Mouse (Mus musculus): Measurements from ENCODE around the gene Ceacam1. TPM values are rescaled to one million over a fixed set of nuclear protein-coding genes. Genes with fewer than 3 reads are reported as not detected.

Gene Ceacam1
- 100 to 1,000 TPM; 337 to 343 TPM for total RNA-seq (2023)

DNA sequence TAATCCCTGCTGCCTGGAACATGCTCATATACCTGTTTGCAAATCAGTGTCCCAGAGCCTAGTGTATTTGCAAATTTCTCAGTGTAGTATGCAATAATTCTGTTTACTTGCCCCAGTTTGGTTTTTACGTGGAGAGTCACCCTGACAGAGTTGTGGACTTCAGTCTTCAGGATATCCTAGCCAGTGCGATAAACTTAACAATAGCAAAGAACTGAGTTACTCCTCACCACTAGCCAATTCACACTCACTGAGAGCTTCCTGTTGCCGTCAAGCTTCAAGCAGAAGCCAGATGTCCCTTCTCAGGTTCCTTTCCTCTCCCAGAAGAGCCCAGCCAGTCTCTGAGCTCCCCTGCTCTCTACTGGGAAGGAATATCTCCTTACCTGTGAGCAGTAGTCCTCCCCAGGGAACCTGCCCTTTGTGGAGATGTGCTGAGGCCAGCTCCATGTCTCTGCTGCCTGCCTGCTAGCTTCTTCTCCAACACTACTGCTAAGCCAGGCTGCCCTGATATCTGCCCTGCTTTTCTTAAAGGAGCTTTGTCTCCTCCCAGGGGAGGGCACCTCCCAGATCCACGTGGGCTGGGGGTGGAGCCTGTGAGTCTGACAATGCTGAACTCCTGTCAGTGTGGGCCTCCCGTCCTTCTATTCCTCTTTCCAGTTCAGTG, at the start of gene Ceacam1:
Ceacam1 (minus strand) TSS at position 513 of the 661 bp plus-strand sequence.

DNA sequence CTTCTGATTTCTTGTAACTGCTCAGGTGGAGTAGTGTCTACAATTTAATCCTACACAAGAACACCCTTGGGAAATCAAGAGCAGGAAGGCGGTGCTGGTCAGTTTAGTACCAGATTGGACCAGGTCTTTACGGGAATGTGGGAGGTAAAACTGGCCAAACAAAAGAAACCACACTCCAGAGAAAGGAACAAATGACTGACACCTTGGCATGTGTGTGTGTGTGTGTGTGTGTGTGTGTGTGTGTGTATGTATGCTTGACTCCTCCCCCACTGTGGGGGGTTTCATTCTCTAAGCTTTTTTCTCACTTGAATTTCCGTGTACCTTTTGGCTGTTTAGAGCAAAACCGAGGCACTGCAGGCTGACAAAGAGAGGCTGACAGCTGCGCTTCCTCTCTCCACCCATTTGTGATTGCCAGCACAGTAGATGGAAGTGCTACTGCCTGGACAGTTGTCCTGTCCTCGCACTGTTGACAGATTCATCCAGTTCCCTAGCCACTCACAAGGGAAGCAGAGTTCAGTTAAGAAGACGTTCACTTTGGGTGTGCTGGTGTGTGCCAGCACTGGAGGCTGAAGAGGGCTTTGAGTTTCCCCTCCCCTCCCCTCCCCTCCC, 64.5 kb downstream of the Ceacam1 start, which contains the start of gene Cxcl17:
Cxcl17 (minus strand) TSS at position 54 of the 609 bp plus-strand sequence.

Other genes with a start within 250 kb of the Ceacam1 start
- 10 to 100 TPM; 73.5 to 80.3 TPM for gene Gsk3a, start 239.8 kb downstream of the Ceacam1 start, total RNA-seq (2023)
- gene Erf, start 226.8 kb downstream of the Ceacam1 start, total RNA-seq (2023) = 10 to 100 TPM; 21.8 to 32.8 TPM
- 100 to 1,000 TPM; 341 to 358 TPM for gene Cic, start 209.9 kb downstream of the Ceacam1 start, total RNA-seq (2023)
- gene Pafah1b3, start 179.6 kb downstream of the Ceacam1 start, total RNA-seq (2023) = 1 to 10 TPM; 9.2 to 9.5 TPM
- not detected for gene Prr19, start 176.2 kb downstream of the Ceacam1 start, total RNA-seq (2023)
- gene Tmem145, start 171.5 kb downstream of the Ceacam1 start, total RNA-seq (2023) = not detected
- 1 to 10 TPM; 7.8 to 9.5 TPM for gene Megf8, start 160.4 kb downstream of the Ceacam1 start, total RNA-seq (2023)
- gene Cnfn, start 107.9 kb downstream of the Ceacam1 start, total RNA-seq (2023) = not detected
- gene Lipe, start 78.9 kb downstream of the Ceacam1 start, total RNA-seq (2023) = 10 to 100 TPM; 65.5 to 68.3 TPM
- gene Cxcl17, start 64.7 kb downstream of the Ceacam1 start, total RNA-seq (2023) = not detected
- 10 to 100 TPM; 26.7 to 44.0 TPM for gene Ceacam2, start 62.3 kb upstream of the Ceacam1 start, total RNA-seq (2023)
- not detected for gene Erich4, start 138.3 kb upstream of the Ceacam1 start, total RNA-seq (2023)
- gene Dmac2, start 141.8 kb upstream of the Ceacam1 start, total RNA-seq (2023) = 10 to 100 TPM; 40.2 to 41.1 TPM
- 10 to 100 TPM; 26.8 to 28.9 TPM for gene B3gnt8, start 149.1 kb upstream of the Ceacam1 start, total RNA-seq (2023)
- gene Bckdha, start 181.4 kb upstream of the Ceacam1 start, total RNA-seq (2023) = 10 to 100 TPM; 60.3 to 69.9 TPM
- 10 to 100 TPM; 45.7 to 46.0 TPM for gene Exosc5, start 181.6 kb upstream of the Ceacam1 start, total RNA-seq (2023)
- gene Tmem91, start 197.6 kb upstream of the Ceacam1 start, total RNA-seq (2023) = not detected
- 10 to 100 TPM; 49.8 to 58.0 TPM for gene B9d2, start 203.2 kb upstream of the Ceacam1 start, total RNA-seq (2023)
- 100 to 1,000 TPM; 817 to 823 TPM for gene Tgfb1, start 209.4 kb upstream of the Ceacam1 start, total RNA-seq (2023)
- 100 to 1,000 TPM; 102 to 110 TPM for gene Ccdc97, start 241.5 kb upstream of the Ceacam1 start, total RNA-seq (2023)